Mouse (Mus musculus): ENCODE results near the gene Midn. TPM values are rescaled to one million over a fixed set of nuclear protein-coding genes. Genes with fewer than 3 reads are reported as not detected.
A peak's percentile ranks its signal among the peaks of the same experiment; 100 is the strongest.

Midn gene
- total and polyA plus RNA-seq, 3 experiments: 8.1 to 26.7 TPM; not detected in 1

GRCm38 (mm10) chr10:80174705-80175104 is 26.6 kb downstream of the Midn start:
- H3K4me1 ChIP-seq (ENCODE audit: control insufficient read depth in 1 of 2, insufficient read depth in 2 of 2, low read length in 2 of 2): peaks cover 0 to 6% of the 10 kb centered on the region in 2 experiments; a peak in 1 of 4 replicates
- peaks cover 0 to 8% of the 10 kb centered on the region in 2 experiments; a peak in 2 of 4 replicates for H3K36me3 ChIP-seq (ENCODE audit: control insufficient read depth in 1 of 2, insufficient read depth in 2 of 2, low read length in 2 of 2)
- H3K9ac ChIP-seq (ENCODE audit: control insufficient read depth, low read depth, low read length, poor library complexity, severe bottlenecking): no peak overlapping the region
- H3K9me3 ChIP-seq (replicated peaks; ENCODE audit: insufficient read depth, low read length): no peaks in the 10 kb centered on the region
- H3K27me3 ChIP-seq (ENCODE audit: control insufficient read depth in 1 of 2, insufficient read depth in 2 of 2, low read length in 2 of 2): peaks cover 6% of the 10 kb centered on the region in 2 experiments
- TF ChIP-seq JUND (IDR thresholded peaks at IDR 0.05; ENCODE audit: low read depth, low read length): no peak
- TF ChIP-seq ZMIZ1 (IDR thresholded peaks at IDR 0.05; ENCODE audit: low read depth, low read length): no peak
- peak; percentile 26 for TF ChIP-seq RAD21 (IDR thresholded peaks at IDR 0.05; ENCODE audit: low read depth, low read length)
- TF ChIP-seq MXI1 (IDR thresholded peaks at IDR 0.05; ENCODE audit: low read depth, low read length): no peak
- 0 out of 2 replicates have a peak, but pooled peaks have one; percentile 10 for TF ChIP-seq GABPA (IDR thresholded peaks at IDR 0.05; ENCODE audit: low read depth, low read length)
- no peak for TF ChIP-seq CHD1 (IDR thresholded peaks at IDR 0.05; ENCODE audit: low read depth, low read length)
- peak; percentile 39; the same call in 1 of the 2 replicates for TF ChIP-seq SIN3A (IDR thresholded peaks at IDR 0.05; ENCODE audit: low read length)
- TF ChIP-seq ZNF384 (IDR thresholded peaks at IDR 0.05; ENCODE audit: low read depth, low read length): peak; percentile 8; the same call in 1 of the 2 replicates
- TF ChIP-seq SMC3 (IDR thresholded peaks at IDR 0.05; ENCODE audit: low read depth, low read length): peak; percentile 52
- TF ChIP-seq RCOR1 (IDR thresholded peaks at IDR 0.05; ENCODE audit: low read depth, low read length): no peak
- TF ChIP-seq CTCF (IDR thresholded peaks at IDR 0.05 in 2 of 3, conservative IDR thresholded peaks at IDR 0.05 in 1 of 3; ENCODE audit: control insufficient read depth in 1 of 3, insufficient read depth in 1 of 3, low read depth in 2 of 3, low read length in 3 of 3, poor library complexity in 1 of 3, severe bottlenecking in 1 of 3): peak; percentile 75 to 78 (median 77)
- peaks cover 4% of the 10 kb centered on the region; the same call in 1 of the 2 replicates for H3K79me2 ChIP-seq (ENCODE audit: control insufficient read depth, insufficient read depth, low read length, poor library complexity)
- H3K4me3 ChIP-seq (ENCODE audit: control insufficient read depth in 1 of 2, insufficient read depth in 1 of 2, low read depth in 2 of 2, low read length in 2 of 2): no peak overlapping the region
- no peak overlapping the region for H3K27ac ChIP-seq (ENCODE audit: control insufficient read depth, low read depth, low read length)
- DNase-seq (ENCODE audit: low read depth, low spot score): peak; percentile 83

- H3K27me3 ChIP-seq (ENCODE audit: control insufficient read depth in 1 of 2, insufficient read depth in 2 of 2, low read length in 2 of 2): peaks cover 9 to 12% of the 10 kb centered on the region in 2 experiments
- DNase-seq (ENCODE audit: low read depth, low spot score): peak; percentile 67
- no peak overlapping the region for H3K9ac ChIP-seq (ENCODE audit: control insufficient read depth, low read depth, low read length, poor library complexity, severe bottlenecking)
- no peaks in the 10 kb centered on the region for H3K9me3 ChIP-seq (replicated peaks; ENCODE audit: insufficient read depth, low read length)
- no peak overlapping the region for H3K4me3 ChIP-seq (ENCODE audit: control insufficient read depth in 1 of 2, insufficient read depth in 1 of 2, low read depth in 2 of 2, low read length in 2 of 2)
- peaks cover 0 to 6% of the 10 kb centered on the region in 2 experiments; a peak in 1 of 4 replicates for H3K4me1 ChIP-seq (ENCODE audit: control insufficient read depth in 1 of 2, insufficient read depth in 2 of 2, low read length in 2 of 2)
- no peak overlapping the region for H3K27ac ChIP-seq (ENCODE audit: control insufficient read depth, low read depth, low read length)
- H3K79me2 ChIP-seq (ENCODE audit: control insufficient read depth, insufficient read depth, low read length, poor library complexity): peaks cover 4% of the 10 kb centered on the region; the same call in 1 of the 2 replicates
- TF ChIP-seq MYC (IDR thresholded peaks at IDR 0.05; ENCODE audit: low read depth, low read length) (no peak), HCFC1 (IDR thresholded peaks at IDR 0.05; ENCODE audit: low read depth, low read length) (no peak), RCOR1 (IDR thresholded peaks at IDR 0.05; ENCODE audit: low read depth, low read length) (no peak), NELFE (IDR thresholded peaks at IDR 0.05; ENCODE audit: low read depth, low read length) (no peak), GATA1 (IDR thresholded peaks at IDR 0.05; ENCODE audit: low read depth, low read length) (no peak), SMC3 (IDR thresholded peaks at IDR 0.05; ENCODE audit: low read depth, low read length) (peak; percentile 69), ZNF384 (IDR thresholded peaks at IDR 0.05; ENCODE audit: low read depth, low read length) (no peak), RAD21 (IDR thresholded peaks at IDR 0.05; ENCODE audit: low read depth, low read length) (peak; percentile 63), JUND (IDR thresholded peaks at IDR 0.05; ENCODE audit: low read depth, low read length) (no peak), ZC3H11A (IDR thresholded peaks at IDR 0.05; ENCODE audit: low read depth, low read length) (peak; percentile 45; the same call in 1 of the 2 replicates), NRF1 (IDR thresholded peaks at IDR 0.05; ENCODE audit: insufficient read depth, low read depth, low read length, poor library complexity, severe bottlenecking) (no peak), MAX (IDR thresholded peaks at IDR 0.05; ENCODE audit: low read length) (no peak), EP300 (IDR thresholded peaks at IDR 0.05; ENCODE audit: low read depth in 1 of 2, low read length in 2 of 2) (no peak), CTCF (IDR thresholded peaks at IDR 0.05 in 2 of 3, conservative IDR thresholded peaks at IDR 0.05 in 1 of 3; ENCODE audit: control insufficient read depth in 1 of 3, insufficient read depth in 1 of 3, low read depth in 2 of 3, low read length in 3 of 3, poor library complexity in 1 of 3, severe bottlenecking in 1 of 3) (peak; percentile 62 to 85 (median 77)), MAFK (IDR thresholded peaks at IDR 0.05; ENCODE audit: borderline replicate concordance, low read depth, low read length) (no peak)
- H3K36me3 ChIP-seq (ENCODE audit: control insufficient read depth in 1 of 2, insufficient read depth in 2 of 2, low read length in 2 of 2): peaks cover 0 to 8% of the 10 kb centered on the region in 2 experiments; a peak in 2 of 4 replicates
Observed at GRCm38 (mm10) chr10:80175536-80176269, 27.6 kb downstream of the Midn start.

Data from MEL (cell line).